Mouse (Mus musculus) heart, embryonic 12.5 days (tissue): ENCODE data around the gene Prim1. TPM values are rescaled to one million over a fixed set of nuclear protein-coding genes. Genes with fewer than 3 reads are reported as not detected.

Experiments used
- ATAC-seq: fragments of 200-750 bp; cut with Nextera tagmentation; 2 replicates; pipeline ENCODE4 v1.8.0; 2017; ENCODE audit warnings: moderate TSS enrichment, moderate library complexity; ENCODE audit not compliant: insufficient number of reproducible peaks, low FRiP score
- H3K27ac ChIP-seq: fragments of 300-500 bp; sonication (generic); 2 replicates; pipeline ENCODE4 v1.5.1; 2016; ENCODE audit warnings: mild to moderate bottlenecking, moderate library complexity; ENCODE audit not compliant: poor library complexity, severe bottlenecking
- H3K27me3 ChIP-seq: fragments of 300-500 bp; sonication (generic); replicated peaks from 2 replicates; pipeline ENCODE4 v1.6.1; 2016; ENCODE audit warnings: mild to moderate bottlenecking, moderate library complexity
- H3K36me3 ChIP-seq: fragments of 300-500 bp; sonication (generic); 2 replicates; pipeline ENCODE4 v1.6.1; 2016; ENCODE audit warnings: mild to moderate bottlenecking, moderate library complexity
- H3K4me1 ChIP-seq: fragments of 300-500 bp; sonication (generic); replicated peaks from 2 replicates; pipeline ENCODE4 v1.6.1; 2016; ENCODE audit warnings: mild to moderate bottlenecking
- H3K4me2 ChIP-seq: fragments of 300-500 bp; sonication (generic); 2 replicates; pipeline ENCODE4 v1.6.1; 2016; ENCODE audit warnings: mild to moderate bottlenecking, moderate library complexity
- H3K4me3 ChIP-seq: fragments of 300-500 bp; sonication (generic); 2 replicates; pipeline ENCODE4 v1.5.1; 2016; ENCODE audit warnings: mild to moderate bottlenecking
- H3K9ac ChIP-seq: fragments of 300-500 bp; sonication (generic); 2 replicates; pipeline ENCODE4 v1.6.1; 2016; ENCODE audit warnings: mild to moderate bottlenecking, moderate library complexity
- H3K9me3 ChIP-seq: fragments of 300-500 bp; sonication (generic); replicated peaks from 2 replicates; pipeline ENCODE4 v1.6.1; 2016; ENCODE audit warnings: mild to moderate bottlenecking, moderate library complexity
- WGBS: fragments of 180-500 bp; shearing (Covaris S2); methylation state at CpG from one replicate; pipeline ENCODE4 v1.1.7; 2016; 5-methylcytosine and 5-hydroxymethylcytosine counted together
- polyA plus RNA-seq: library from polyadenylated mRNA; unstranded; fragments of >200 nt; fragmentation: Nextera tagmentation; extraction: Ambion mirVana; gene quantifications from 2 replicates; pipeline ENCODE4 v1.2.1, GENCODE M21; 2016

Gene Prim1
- polyA plus RNA-seq, 1 experiment from 2014 or later: 50.6 TPM

- no peaks in the 10 kb centered on the region for H3K9me3 ChIP-seq
- peak overlapping the region; percentile 24; the same call in 1 of the 2 replicates for H3K4me3 ChIP-seq
- WGBS: 81% methylated on average over 3 of the region's 3 CpGs
- H3K9ac ChIP-seq: peak overlapping the region; percentile 57
- H3K36me3 ChIP-seq: peaks cover 48% of the 10 kb centered on the region
- H3K4me1 ChIP-seq: peaks cover 65% of the 10 kb centered on the region
- H3K4me2 ChIP-seq: peak overlapping the region; percentile 47
- no peak overlapping the region for H3K27ac ChIP-seq
- no peaks in the 10 kb centered on the region for H3K27me3 ChIP-seq
- ATAC-seq: no peak
Measured at GRCm38 (mm10) chr10:128037921-128038320, 23.0 kb downstream of the Prim1 start.

GRCm38 (mm10) chr10:128039167-128039566 lies 24.2 kb downstream of the Prim1 start:
- WGBS: 51% methylated on average over 5 of the region's 5 CpGs
- Histone ChIP-seq H3K4me2 (peak overlapping the region; percentile 47), H3K27me3 (no peaks in the 10 kb centered on the region), H3K9ac (peak overlapping the region; percentile 11), H3K9me3 (no peaks in the 10 kb centered on the region), H3K36me3 (peaks cover 61% of the 10 kb centered on the region), H3K4me3 (no peak overlapping the region), H3K4me1 (peaks cover 77% of the 10 kb centered on the region), H3K27ac (no peak overlapping the region)
- ATAC-seq: no peak

DNA sequence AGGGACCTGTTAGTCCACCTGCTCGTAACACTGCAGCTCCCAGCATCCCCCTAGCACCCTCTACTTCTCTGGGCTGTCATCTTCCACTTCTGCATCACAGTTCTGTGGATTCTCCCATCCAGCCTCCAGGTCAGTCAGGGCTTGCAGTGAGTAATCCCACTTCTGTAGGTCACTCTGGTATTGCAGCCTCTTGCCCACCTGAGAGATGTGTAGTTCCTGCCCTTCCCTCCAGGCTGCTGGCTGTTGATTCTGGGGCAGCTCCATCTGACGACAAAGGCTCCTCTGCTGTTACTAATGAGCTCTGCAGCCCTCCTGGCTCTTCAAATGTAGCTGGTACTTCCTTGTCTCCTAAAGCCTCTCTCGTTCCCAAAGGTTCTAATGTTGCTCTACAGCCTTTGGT lies 24.9 kb downstream of the Prim1 start:
- 68% methylated on average over 3 of the region's 3 CpGs for WGBS
- 0 out of 2 replicates have a peak overlapping the region, but pooled peaks have one; percentile 21 for H3K9ac ChIP-seq

DNA sequence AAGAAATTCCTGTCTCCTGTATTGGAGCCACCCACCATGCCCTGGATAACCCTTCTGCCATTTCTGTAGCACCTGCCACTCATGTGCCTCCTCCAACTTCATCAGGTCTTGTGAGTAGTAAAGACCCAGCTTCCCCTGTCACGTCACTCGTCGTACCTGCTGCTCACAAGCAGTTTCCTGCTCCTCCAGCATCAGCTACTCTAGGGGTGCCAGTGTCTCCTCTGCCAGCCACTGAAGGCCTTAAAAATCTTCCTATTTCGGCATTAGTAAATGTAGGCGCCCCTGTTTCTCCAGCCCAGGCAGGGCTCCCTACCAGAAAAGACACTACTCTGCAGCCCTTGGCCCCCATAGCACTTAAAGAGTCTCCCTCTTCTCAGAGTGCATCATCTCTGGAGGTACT lies 25.3 kb downstream of the Prim1 start:
- 87% methylated on average over 5 of the region's 5 CpGs for whole genome bisulfite sequencing
- ATAC-seq: no peak
- H3K27me3 ChIP-seq: no peaks in the 10 kb centered on the region
- H3K4me2 ChIP-seq: no peak overlapping the region
- 0 out of 2 replicates have a peak overlapping the region, but pooled peaks have one; percentile 10 for H3K27ac ChIP-seq
- no peak overlapping the region for H3K4me3 ChIP-seq
- H3K36me3 ChIP-seq: peaks cover 72% of the 10 kb centered on the region
- H3K4me1 ChIP-seq: peaks cover 81% of the 10 kb centered on the region
- H3K9ac ChIP-seq: no peak overlapping the region; the same call in 1 of the 2 replicates
- no peaks in the 10 kb centered on the region for H3K9me3 ChIP-seq

More for the DNA sequence above, 24.9 kb downstream of the Prim1 start:
- 0 out of 2 replicates have a peak overlapping the region, but pooled peaks have one; percentile 10 for H3K27ac ChIP-seq
- peaks cover 67% of the 10 kb centered on the region for H3K36me3 ChIP-seq
- no peaks in the 10 kb centered on the region for H3K9me3 ChIP-seq
- no peak overlapping the region for H3K4me3 ChIP-seq
- H3K27me3 ChIP-seq: no peaks in the 10 kb centered on the region
- H3K4me1 ChIP-seq: peaks cover 80% of the 10 kb centered on the region
- H3K4me2 ChIP-seq: no peak overlapping the region
- no peak for ATAC-seq

DNA sequence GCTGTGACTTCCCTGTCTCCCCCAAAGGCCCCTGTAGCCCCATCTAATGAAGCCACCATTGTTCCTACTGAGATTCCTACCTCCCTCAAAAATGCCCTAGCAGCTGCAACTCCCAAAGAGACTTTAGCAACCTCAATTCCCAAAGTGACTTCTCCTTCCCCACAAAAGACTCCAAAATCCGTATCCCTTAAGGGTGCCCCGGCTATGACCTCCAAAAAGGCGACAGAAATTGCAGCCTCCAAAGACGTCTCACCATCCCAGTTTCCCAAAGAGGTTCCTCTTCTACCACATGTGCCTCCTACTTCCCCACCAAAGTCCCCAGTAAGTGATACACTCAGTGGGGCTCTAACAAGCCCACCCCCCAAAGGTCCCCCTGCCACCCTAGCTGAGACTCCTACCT lies 26.7 kb downstream of the Prim1 start:
- no peak overlapping the region for H3K27ac ChIP-seq
- 82% methylated on average over 4 of the region's 4 CpGs for WGBS
- H3K4me2 ChIP-seq: no peak overlapping the region
- no peaks in the 10 kb centered on the region for H3K27me3 ChIP-seq
- no peak overlapping the region for H3K4me3 ChIP-seq
- 0 out of 2 replicates have a peak overlapping the region, but pooled peaks have one; percentile 42 for H3K9ac ChIP-seq
- H3K36me3 ChIP-seq: peaks cover 85% of the 10 kb centered on the region
- ATAC-seq: no peak
- H3K9me3 ChIP-seq: no peaks in the 10 kb centered on the region
- H3K4me1 ChIP-seq: peaks cover 81% of the 10 kb centered on the region

GRCm38 (mm10) chr10:128042466-128042865 lies 27.5 kb downstream of the Prim1 start:
- Histone ChIP-seq H3K4me1 (peaks cover 73% of the 10 kb centered on the region), H3K27me3 (no peaks in the 10 kb centered on the region), H3K36me3 (peaks cover 92% of the 10 kb centered on the region), H3K9me3 (no peaks in the 10 kb centered on the region), H3K9ac (0 out of 2 replicates have a peak overlapping the region, but pooled peaks have one; percentile 42), H3K27ac (peak overlapping the region; percentile 79), H3K4me2 (no peak overlapping the region), H3K4me3 (no peak overlapping the region)
- 83% methylated on average over 3 of the region's 3 CpGs for WGBS
- ATAC-seq: no peak

DNA sequence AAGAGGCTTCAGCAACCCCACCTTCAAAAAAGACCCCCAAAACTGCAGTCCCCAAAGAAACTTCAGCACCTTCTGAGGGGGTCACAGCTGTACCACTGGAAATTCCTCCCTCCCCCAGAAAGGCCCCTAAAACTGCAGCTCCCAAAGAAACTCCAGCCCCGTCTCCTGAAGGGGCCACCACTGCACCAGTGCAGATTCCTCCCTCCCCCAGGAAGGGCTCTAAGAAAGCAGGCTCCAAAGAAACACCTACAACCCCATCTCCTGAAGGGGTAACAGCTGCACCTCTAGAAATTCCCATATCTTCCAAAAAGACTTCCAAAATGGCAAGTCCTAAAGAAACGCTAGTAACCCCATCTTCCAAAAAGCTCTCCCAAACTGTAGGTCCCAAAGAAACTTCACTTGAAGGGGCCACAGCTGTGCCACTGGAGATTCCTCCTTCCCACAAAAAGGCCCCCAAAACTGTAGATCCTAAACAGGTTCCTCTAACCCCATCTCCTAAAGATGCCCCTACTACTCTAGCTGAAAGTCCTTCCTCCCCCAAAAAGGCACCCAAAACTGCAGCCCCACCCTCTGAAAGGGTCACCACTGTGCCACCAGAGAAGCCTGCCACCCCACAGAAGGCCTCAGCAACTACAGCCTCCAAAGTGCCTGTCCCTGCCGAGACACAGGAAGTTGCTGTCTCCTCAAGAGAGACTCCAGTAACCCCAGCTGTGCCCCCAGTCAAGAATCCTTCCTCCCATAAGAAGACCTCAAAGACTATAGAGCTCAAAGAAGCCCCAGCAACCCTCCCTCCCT lies 28.3 kb downstream of the Prim1 start:
- peak overlapping the region; percentile 2; the same call in 1 of the 2 replicates for H3K4me3 ChIP-seq
- ATAC-seq: 0 out of 2 replicates have a peak, but pooled peaks have one; percentile 27
- H3K9ac ChIP-seq: peak overlapping the region; percentile 42
- H3K9me3 ChIP-seq: no peaks in the 10 kb centered on the region
- peak overlapping the region; percentile 37 for H3K4me2 ChIP-seq
- H3K27ac ChIP-seq: peak overlapping the region; percentile 79
- whole genome bisulfite sequencing: 45% methylated on average over 3 of the region's 3 CpGs
- H3K27me3 ChIP-seq: no peaks in the 10 kb centered on the region
- H3K36me3 ChIP-seq: peaks cover 95% of the 10 kb centered on the region
- H3K4me1 ChIP-seq: peaks cover 68% of the 10 kb centered on the region

GRCm38 (mm10) chr10:128048157-128048556 lies 33.2 kb downstream of the Prim1 start:
- Histone ChIP-seq H3K27me3 (no peaks in the 10 kb centered on the region), H3K4me3 (no peak overlapping the region), H3K27ac (no peak overlapping the region), H3K4me2 (no peak overlapping the region), H3K9ac (no peak overlapping the region), H3K9me3 (no peaks in the 10 kb centered on the region), H3K36me3 (peaks cover 82% of the 10 kb centered on the region), H3K4me1 (peaks cover 19% of the 10 kb centered on the region)
- 95% methylated on average over 8 of the region's 8 CpGs for WGBS
- ATAC-seq: no peak

- ATAC-seq: no peak
- peaks cover 3% of the 10 kb centered on the region for H3K4me1 ChIP-seq
- WGBS: 95% methylated on average over 2 of the region's 2 CpGs
- no peak overlapping the region for H3K9ac ChIP-seq
- no peak overlapping the region for H3K27ac ChIP-seq
- no peaks in the 10 kb centered on the region for H3K27me3 ChIP-seq
- H3K4me3 ChIP-seq: no peak overlapping the region
- no peaks in the 10 kb centered on the region for H3K9me3 ChIP-seq
- H3K36me3 ChIP-seq: peaks cover 66% of the 10 kb centered on the region
- H3K4me2 ChIP-seq: no peak overlapping the region
Measured at GRCm38 (mm10) chr10:128049741-128050140, 34.8 kb downstream of the Prim1 start.

DNA sequence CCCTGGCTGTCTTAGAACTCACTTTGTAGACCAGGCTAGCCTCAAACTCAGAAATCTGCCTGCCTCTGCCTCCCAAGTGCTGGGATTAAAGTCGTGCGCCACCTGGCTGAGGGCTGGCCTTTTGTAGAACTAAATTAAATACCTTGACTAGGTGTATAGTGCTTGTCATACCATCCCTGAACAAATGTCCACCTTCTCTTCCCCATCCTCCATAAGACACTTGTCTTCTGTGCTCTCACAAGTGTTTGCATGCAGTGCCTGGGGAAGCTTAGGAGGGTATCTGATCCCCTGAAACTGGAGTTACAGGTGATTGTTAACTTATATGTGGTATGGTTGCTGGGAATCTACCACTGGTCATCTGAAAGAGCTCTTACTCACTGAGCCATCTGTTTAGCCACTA lies 35.4 kb downstream of the Prim1 start:
- H3K4me2 ChIP-seq: no peak overlapping the region
- 81% methylated on average over 2 of the region's 2 CpGs for WGBS
- H3K27me3 ChIP-seq: no peaks in the 10 kb centered on the region
- ATAC-seq: no peak
- no peak overlapping the region for H3K27ac ChIP-seq
- H3K4me3 ChIP-seq: no peak overlapping the region
- no peaks in the 10 kb centered on the region for H3K9me3 ChIP-seq
- no peak overlapping the region for H3K9ac ChIP-seq
- peaks cover 60% of the 10 kb centered on the region for H3K36me3 ChIP-seq
- H3K4me1 ChIP-seq: 0 out of 2 replicates have a peak, but pooled peaks cover 4% of the 10 kb centered on the region

GRCm38 (mm10) chr10:128051589-128051988 lies 36.6 kb downstream of the Prim1 start:
- H3K4me1 ChIP-seq: 0 out of 2 replicates have a peak, but pooled peaks cover 4% of the 10 kb centered on the region
- peaks cover 47% of the 10 kb centered on the region for H3K36me3 ChIP-seq
- no peak overlapping the region for H3K4me2 ChIP-seq
- 92% methylated on average over 5 of the region's 5 CpGs for WGBS
- H3K9ac ChIP-seq: no peak overlapping the region
- no peak for ATAC-seq
- H3K4me3 ChIP-seq: no peak overlapping the region
- no peaks in the 10 kb centered on the region for H3K9me3 ChIP-seq
- no peaks in the 10 kb centered on the region for H3K27me3 ChIP-seq
- no peak overlapping the region for H3K27ac ChIP-seq
